Mouse (Mus musculus) heart, adult 2 months (tissue): ENCODE measurements around the gene Amigo1. TPM values are rescaled to one million over a fixed set of nuclear protein-coding genes. Genes with fewer than 3 reads are reported as not detected.

ENCODE experiments used
- DNase-seq, 2 experiments: peaks; one replicate each; pipeline ENCODE4 v3.0.0; 2021
- H3K27ac ChIP-seq: fragments of 200-600 bp; 2 replicates; pipeline ENCODE4 v1.8.1; 2022
- H3K27me3 ChIP-seq: fragments of 200-500 bp; 2 replicates; pipeline ENCODE4 v1.6.1; 2012; ENCODE audit warnings: mild to moderate bottlenecking, low read length, inconsistent platforms, mixed read lengths; ENCODE audit not compliant: control insufficient read depth, insufficient read depth
- H3K36me3 ChIP-seq: fragments of 200-500 bp; 2 replicates; pipeline ENCODE4 v1.6.1; 2012; ENCODE audit warnings: low read length, inconsistent platforms; ENCODE audit not compliant: control insufficient read depth, insufficient read depth
- H3K4me1 ChIP-seq: fragments of 200-500 bp; 2 replicates; pipeline ENCODE4 v1.6.1; 2011; ENCODE audit warnings: low read length; ENCODE audit not compliant: control insufficient read depth, insufficient read depth
- H3K4me3 ChIP-seq: fragments of 200-600 bp; 2 replicates; pipeline ENCODE4 v1.8.1; 2022
- H3K79me2 ChIP-seq: fragments of 200-500 bp; replicated peaks from 2 replicates; pipeline ENCODE4 v1.6.1; 2012; ENCODE audit warnings: mild to moderate bottlenecking, inconsistent platforms, low read length, moderate library complexity, mixed read lengths; ENCODE audit not compliant: control insufficient read depth, insufficient read depth
- H3K9ac ChIP-seq: fragments of 200-500 bp; 2 replicates; pipeline ENCODE4 v1.6.1; 2012; ENCODE audit warnings: low read depth, mild to moderate bottlenecking, control low read depth, inconsistent platforms, low read length, mixed read lengths
- CTCF ChIP-seq: fragments of 200-600 bp; IDR thresholded peaks from 2 replicates; pipeline ENCODE4 v1.8.1; 2022; ENCODE audit warnings: antibody characterized with exemption, mild to moderate bottlenecking, moderate library complexity
- EP300 ChIP-seq: fragments of 200-500 bp; IDR thresholded peaks from 2 replicates; pipeline ENCODE4 v1.6.1; 2011; ENCODE audit warnings: low read depth, low read length, control low read depth; ENCODE audit not compliant: insufficient read depth
- POLR2A ChIP-seq: fragments of 200-500 bp; IDR thresholded peaks from 2 replicates; pipeline ENCODE4 v1.6.1; 2011; ENCODE audit warnings: mild to moderate bottlenecking, low read depth, low read length, control low read depth; ENCODE audit not compliant: insufficient read depth
- WGBS: fragments of 180-500 bp; shearing (Covaris S2); methylation state at CpG from one replicate; pipeline ENCODE4 v1.1.7; 2018; 5-methylcytosine and 5-hydroxymethylcytosine counted together
- intact Hi-C: fragments of 180-260 bp; cut with DNase I; formaldehyde crosslinking; loops from one replicate; pipeline ENCODE4 v1.15.1; 2025
- polyA plus RNA-seq: library from polyadenylated mRNA; depleted of rRNA; stranded (reverse); fragments of >200 nt; gene quantifications from 2 replicates; pipeline ENCODE4 v1.2.3, GENCODE M21; 2012
- total RNA-seq, 2 experiments: library from RNA; stranded (reverse); gene quantifications; 2 replicates each; pipeline ENCODE4 v1.2.3; 2021

Amigo1 gene
- total and polyA plus RNA-seq, 3 experiments: 16.4 to 17.7 (median 16.8) TPM

DNA sequence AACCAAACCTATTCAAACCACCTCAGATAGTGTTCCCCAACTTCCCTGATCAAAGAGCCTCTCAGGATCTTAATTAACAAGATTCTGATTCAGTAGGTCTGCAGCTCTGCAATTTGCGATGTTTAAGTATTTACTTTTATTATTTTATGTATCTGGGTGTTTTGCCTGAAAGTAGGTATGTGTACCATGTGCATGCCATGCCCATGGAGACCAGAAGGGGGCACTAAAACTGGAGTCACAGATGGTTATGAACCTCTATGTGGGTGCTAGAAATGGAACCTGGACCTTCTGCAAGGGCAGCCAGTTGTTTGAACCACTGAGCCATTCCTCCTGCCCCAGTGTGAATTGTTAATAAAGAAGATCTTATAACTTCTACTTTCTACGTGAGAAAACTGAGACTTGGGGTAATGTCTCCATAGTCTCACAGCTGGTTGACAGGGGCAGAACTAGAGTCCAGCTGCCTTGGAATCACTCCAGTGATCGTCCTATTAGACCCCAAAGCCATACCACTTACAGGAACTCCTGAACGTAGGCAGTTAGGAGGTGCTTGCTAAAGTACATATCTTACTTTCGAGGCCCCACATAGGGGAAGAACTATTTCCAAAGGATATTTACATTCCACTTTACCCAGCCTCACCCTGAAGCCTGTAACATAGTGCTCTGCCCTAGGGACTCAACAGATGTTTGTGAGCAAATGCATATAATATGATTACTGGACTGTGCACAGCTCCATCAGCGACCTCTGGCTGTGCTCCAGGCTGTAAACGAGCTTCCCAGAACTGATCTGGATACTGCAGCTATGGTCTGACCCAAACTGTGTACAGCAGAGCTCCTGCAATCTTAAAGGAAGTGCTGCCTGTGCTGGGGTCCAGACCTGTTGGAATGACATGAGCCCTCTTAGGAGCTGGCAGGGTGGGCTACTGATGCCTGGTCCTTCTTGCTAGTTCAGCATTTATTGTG, 7.1 kb upstream of the Amigo1 start:
- H3K36me3 ChIP-seq: no peaks in the 10 kb centered on the region
- 60% methylated on average over 7 of the region's 7 CpGs for WGBS
- DNase-seq: no peak

DNA sequence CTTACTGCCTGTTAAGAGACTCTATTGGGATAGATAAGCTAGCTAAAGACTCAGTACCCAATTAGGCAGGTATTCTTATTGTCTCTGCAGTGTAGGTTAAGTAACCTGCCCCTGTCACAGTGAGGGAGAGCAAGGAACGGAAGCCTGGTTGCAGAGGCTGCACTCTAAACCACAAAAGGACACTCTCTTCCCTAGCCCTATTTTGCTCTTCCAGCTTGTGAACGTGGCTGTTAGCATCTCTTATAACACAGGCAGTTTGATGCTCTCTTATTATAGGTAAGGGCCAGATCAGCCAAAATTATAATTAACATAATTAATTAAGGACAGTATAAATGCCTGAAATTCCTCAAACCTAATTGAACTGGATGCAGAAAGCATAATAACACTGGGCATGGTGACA, 5.6 kb upstream of the Amigo1 start:
- WGBS: 61% methylated on average over 2 of the region's 2 CpGs
- H3K27me3 ChIP-seq: 0 out of 2 replicates have a peak, but pooled peaks cover 2% of the 10 kb centered on the region

More for the DNA sequence above, 7.1 kb upstream of the Amigo1 start:
- Histone ChIP-seq H3K9ac (no peak overlapping the region), H3K27me3 (0 out of 2 replicates have a peak, but pooled peaks cover 2% of the 10 kb centered on the region), H3K79me2 (no peaks in the 10 kb centered on the region), H3K4me1 (no peaks in the 10 kb centered on the region), H3K27ac (no peak overlapping the region), H3K4me3 (no peak overlapping the region)
- TF ChIP-seq POLR2A: no peak
- TF ChIP-seq CTCF: peak; percentile 28; the same call in 1 of the 2 replicates
- intact Hi-C loops: no loop called here

DNA sequence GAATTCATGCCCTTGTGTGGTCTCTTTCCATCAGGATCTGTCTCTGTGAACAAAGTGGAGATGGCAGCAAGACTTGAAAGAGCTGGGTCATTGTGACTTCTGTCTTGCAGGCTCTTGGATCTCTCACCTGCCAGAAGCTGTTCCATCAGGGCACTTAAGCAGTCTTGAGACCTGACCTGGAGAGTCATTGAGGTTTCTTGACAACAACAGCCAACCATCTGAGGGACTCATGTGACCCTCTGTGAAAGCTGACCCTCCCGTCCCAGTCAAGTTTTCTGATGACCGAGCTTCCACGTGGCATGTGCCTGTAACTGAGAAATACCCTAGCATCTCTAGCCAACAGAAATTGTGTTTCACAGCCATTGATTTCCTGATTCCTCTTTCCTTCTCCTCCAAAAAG, 1.4 kb upstream of the Amigo1 start:
- H3K27me3 ChIP-seq: 0 out of 2 replicates have a peak, but pooled peaks cover 2% of the 10 kb centered on the region
- intact Hi-C loops: no loop called here
- no peaks in the 10 kb centered on the region for H3K79me2 ChIP-seq
- DNase-seq: no peak
- H3K9ac ChIP-seq: no peak overlapping the region
- WGBS: 74% methylated on average over 3 of the region's 3 CpGs
- no peak overlapping the region for H3K27ac ChIP-seq
- no peak overlapping the region for H3K4me3 ChIP-seq
- peaks cover 5% of the 10 kb centered on the region; the same call in 1 of the 2 replicates for H3K4me1 ChIP-seq
- TF ChIP-seq POLR2A (no peak), CTCF (no peak), EP300 (no peak)
- no peaks in the 10 kb centered on the region for H3K36me3 ChIP-seq

More for the DNA sequence above, 5.6 kb upstream of the Amigo1 start:
- Histone ChIP-seq H3K4me1 (no peaks in the 10 kb centered on the region), H3K79me2 (no peaks in the 10 kb centered on the region), H3K27ac (no peak overlapping the region), H3K4me3 (no peak overlapping the region), H3K36me3 (no peaks in the 10 kb centered on the region), H3K9ac (no peak overlapping the region)
- no peak for TF ChIP-seq POLR2A
- no peak for TF ChIP-seq CTCF
- TF ChIP-seq EP300: no peak
- DNase-seq: no peak
- intact Hi-C loops: no loop called here

DNA sequence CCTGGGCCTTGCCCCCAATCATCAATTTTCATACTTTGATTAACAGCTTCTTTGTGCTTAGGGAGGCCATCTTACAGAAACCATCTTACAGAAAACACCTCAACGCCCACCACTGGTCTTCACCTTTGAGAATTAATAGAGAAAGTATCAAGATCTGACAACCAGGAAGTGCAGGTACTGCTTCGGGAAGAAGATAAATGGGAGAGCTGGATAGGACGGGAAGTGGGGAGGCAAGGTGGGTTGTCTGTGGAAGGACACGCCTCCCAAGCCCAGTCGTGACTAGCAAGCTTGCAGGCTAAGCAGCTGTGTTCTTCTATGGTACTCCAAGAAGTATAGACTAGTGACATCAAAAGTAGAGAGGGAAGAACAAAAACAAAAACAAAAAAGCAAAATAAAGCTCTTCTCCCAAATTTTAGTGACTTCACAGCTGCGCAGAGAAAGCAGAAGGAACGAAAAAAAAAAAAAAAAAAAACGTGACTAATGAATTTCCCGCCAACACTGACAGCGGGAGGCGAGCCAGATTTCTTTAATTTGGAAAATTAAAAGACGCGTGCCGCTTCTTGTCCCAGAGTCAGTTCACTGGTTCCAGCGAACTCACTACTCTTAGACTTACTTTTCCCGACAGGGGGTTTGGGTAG, 556 bp upstream of the Amigo1 start:
- H3K36me3 ChIP-seq: no peaks in the 10 kb centered on the region
- intact Hi-C loops: no loop called here
- DNase-seq: peak in 1 of 2 experiments; percentile 14
- H3K79me2 ChIP-seq: no peaks in the 10 kb centered on the region
- TF ChIP-seq EP300: no peak
- TF ChIP-seq POLR2A: no peak
- no peak for TF ChIP-seq CTCF
- peak overlapping the region; percentile 63; the same call in 1 of the 2 replicates for H3K9ac ChIP-seq
- H3K4me1 ChIP-seq: peaks cover 6% of the 10 kb centered on the region; the same call in 1 of the 2 replicates
- 0 out of 2 replicates have a peak, but pooled peaks cover 2% of the 10 kb centered on the region for H3K27me3 ChIP-seq
- peak overlapping the region; percentile 80 for H3K4me3 ChIP-seq
- 5% methylated on average over 16 of the region's 16 CpGs for WGBS
- no peak overlapping the region for H3K27ac ChIP-seq

DNA sequence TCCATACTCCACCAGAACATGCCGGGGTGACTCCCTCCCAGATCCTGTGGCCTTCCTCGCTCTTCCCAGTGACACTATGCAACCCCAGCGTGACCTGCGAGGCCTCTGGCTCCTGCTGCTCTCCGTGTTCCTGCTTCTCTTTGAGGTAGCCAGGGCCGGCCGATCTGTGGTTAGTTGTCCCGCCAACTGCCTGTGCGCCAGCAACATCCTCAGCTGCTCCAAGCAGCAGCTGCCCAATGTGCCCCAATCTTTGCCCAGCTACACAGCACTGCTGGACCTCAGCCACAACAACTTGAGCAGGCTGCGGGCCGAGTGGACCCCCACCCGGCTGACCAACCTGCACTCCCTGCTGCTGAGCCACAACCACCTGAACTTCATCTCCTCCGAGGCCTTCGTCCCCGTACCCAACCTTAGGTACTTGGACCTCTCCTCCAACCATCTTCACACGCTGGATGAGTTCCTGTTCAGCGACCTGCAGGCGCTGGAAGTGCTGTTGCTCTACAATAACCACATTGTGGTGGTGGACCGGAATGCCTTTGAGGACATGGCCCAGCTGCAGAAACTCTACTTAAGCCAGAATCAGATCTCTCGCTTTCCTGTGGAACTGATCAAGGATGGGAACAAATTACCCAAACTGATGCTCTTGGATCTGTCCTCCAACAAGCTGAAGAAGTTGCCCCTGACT, 1.1 kb downstream of the Amigo1 start:
- H3K36me3 ChIP-seq: no peaks in the 10 kb centered on the region
- TF ChIP-seq CTCF (no peak), EP300 (no peak), POLR2A (no peak)
- no peaks in the 10 kb centered on the region for H3K79me2 ChIP-seq
- no peak overlapping the region for H3K9ac ChIP-seq
- no peak overlapping the region for H3K27ac ChIP-seq
- H3K4me1 ChIP-seq: peaks cover 6% of the 10 kb centered on the region; the same call in 1 of the 2 replicates
- peak in 1 of 2 experiments; percentile 20 for DNase-seq
- WGBS: 79% methylated on average over 20 of the region's 20 CpGs
- intact Hi-C loops: no loop called here
- H3K27me3 ChIP-seq: no peaks in the 10 kb centered on the region
- no peak overlapping the region; the same call in 1 of the 2 replicates for H3K4me3 ChIP-seq
